8 mouse cellular contexts compared by ENCODE assay signal in the genomic region with DNA sequence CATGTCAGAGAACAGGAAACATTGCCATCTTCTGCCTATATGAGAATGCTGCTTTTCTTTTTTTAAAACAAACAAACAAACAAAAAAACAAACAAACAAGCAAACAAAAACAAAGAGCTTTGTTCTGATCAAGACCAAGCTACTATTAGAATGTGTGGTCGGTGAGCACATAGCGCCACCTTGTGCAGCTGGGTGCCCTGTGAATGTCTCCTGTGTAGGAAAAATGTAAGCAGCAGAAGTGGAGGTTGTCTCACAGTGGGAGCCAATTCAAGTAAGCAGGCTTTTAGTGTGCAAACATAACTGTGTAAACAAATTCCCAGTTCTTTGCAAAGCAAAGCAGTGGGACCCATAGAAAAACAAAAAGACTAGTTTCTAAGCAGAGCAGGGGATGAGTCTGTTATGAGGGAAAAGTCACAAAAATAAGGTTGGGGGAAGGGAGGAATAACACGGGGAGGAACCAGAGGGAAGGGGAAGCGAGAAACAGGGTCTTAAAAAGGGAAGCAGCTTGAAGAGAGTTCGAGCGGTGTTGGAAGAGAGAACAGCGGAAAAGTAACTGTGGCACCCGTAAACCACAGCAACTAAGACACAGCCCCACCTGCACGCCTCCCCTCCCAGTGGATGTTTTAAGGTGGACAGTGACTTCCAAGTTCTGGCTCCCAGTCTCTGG. TPM values are rescaled to one million over a fixed set of nuclear protein-coding genes. Genes with fewer than 3 reads are reported as not detected.
DNase-seq lines count a peak whose midpoint lies in the region; ATAC-seq and TF ChIP-seq lines count a peak whose summit lies in the region.

No protein-coding gene starts in this region.

- no peak overlapping the region for H3K4me3 ChIP-seq in heart, embryonic 10.5 days
- no peak overlapping the region for H3K4me3 ChIP-seq in bone marrow, adult 2 months (replicated peaks; ENCODE audit: control insufficient read depth, low read depth, low read length)
- no peak overlapping the region for H3K4me3 ChIP-seq in forebrain, embryonic 12.5 days (replicated peaks)

- H3K9ac ChIP-seq in forebrain, embryonic 12.5 days = no peak overlapping the region

- 51% methylated on average over 9 of the region's 9 CpGs for WGBS in heart, embryonic 10.5 days
- WGBS in bone marrow, adult 2 months = 9% methylated on average over 9 of the region's 9 CpGs
- 59% methylated on average over 9 of the region's 9 CpGs for WGBS in forebrain, embryonic 12.5 days

- peak; percentile 42 to 60 for DNase-seq in heart, adult 18-20 months
- DNase-seq in heart, embryonic 10.5 days (ENCODE audit: low spot score) = no peak
- DNase-seq in A20 (ENCODE audit: low read depth, low spot score) = peak; percentile 59
- peak; percentile 11 to 52 for DNase-seq in layer of hippocampus, postnatal 14 days (ENCODE audit: low spot score in 2 of 2)
- no peak for DNase-seq in cerebellum, adult 9-10 months

- H3K4me2 ChIP-seq in forebrain, embryonic 12.5 days = no peak overlapping the region

- H3K27me3 ChIP-seq in heart, embryonic 10.5 days (ENCODE audit: insufficient read depth, poor library complexity, severe bottlenecking) = no peaks in the 10 kb centered on the region
- H3K27me3 ChIP-seq in forebrain, embryonic 12.5 days = no peaks in the 10 kb centered on the region

- peak; percentile 52 for TF ChIP-seq CTCF in bone marrow, adult 2 months (IDR thresholded peaks at IDR 0.05; ENCODE audit: control insufficient read depth, insufficient read depth, low read length)

- no peaks in the 10 kb centered on the region for H3K9me3 ChIP-seq in heart, embryonic 10.5 days
- no peaks in the 10 kb centered on the region for H3K9me3 ChIP-seq in forebrain, embryonic 12.5 days

- no peak for TF ChIP-seq POLR2A in bone marrow, adult 2 months (IDR thresholded peaks at IDR 0.05; ENCODE audit: borderline replicate concordance, control insufficient read depth, low read depth, low read length)

- no peaks in the 10 kb centered on the region for H3K4me1 ChIP-seq in heart, embryonic 10.5 days
- peaks cover 2% of the 10 kb centered on the region for H3K4me1 ChIP-seq in bone marrow, adult 2 months (ENCODE audit: control insufficient read depth, insufficient read depth, low read length)
- no peaks in the 10 kb centered on the region for H3K4me1 ChIP-seq in forebrain, embryonic 12.5 days

- no peak overlapping the region for H3K27ac ChIP-seq in heart, embryonic 10.5 days
- peak overlapping the region; percentile 12; the same call in 1 of the 2 replicates for H3K27ac ChIP-seq in bone marrow, adult 2 months (ENCODE audit: control insufficient read depth, insufficient read depth, low read depth, low read length, poor library complexity)
- no peak overlapping the region for H3K27ac ChIP-seq in forebrain, embryonic 12.5 days

- peak; percentile 67 for ATAC-seq in monocyte, adult 5-6 weeks (replicated peaks; ENCODE audit: insufficient number of reproducible peaks, low FRiP score, low TSS enrichment, poor library complexity, severe bottlenecking)
- no peak for ATAC-seq in forebrain, embryonic 12.5 days (ENCODE audit: low FRiP score)

- no peaks in the 10 kb centered on the region for H3K36me3 ChIP-seq in heart, embryonic 10.5 days
- no peaks in the 10 kb centered on the region for H3K36me3 ChIP-seq in forebrain, embryonic 12.5 days (replicated peaks)

RNA-seq across cellular contexts. Expression of gene Agr3, which starts 40.4 kb away (rescaled TPM):
- total RNA-seq in heart, adult 18-20 months (2021) = under 1 TPM in 1 of 2 experiments, not detected in 1; 0.49 TPM
- polyA plus RNA-seq in heart, embryonic 10.5 days (2016; fragmentation: Nextera tagmentation; extraction: Ambion mirVana) = not detected in 2 replicates
- polyA plus RNA-seq in bone marrow, adult 2 months (2011; ENCODE audit: insufficient read depth, insufficient read length, low replicate concordance, missing spikeins) = not detected in 2 replicates
- total RNA-seq in layer of hippocampus, postnatal 14 days (2021) = not detected
- not detected in 3 replicates for total RNA-seq in monocyte, adult 5-6 weeks (2017)
- 0.33 and 0.51 TPM in 2 replicates for polyA plus RNA-seq in forebrain, embryonic 12.5 days (2016; fragmentation: Nextera tagmentation; extraction: Ambion mirVana)

Comparison
In these comparisons a context has a peak if more than half of its experiments do, and no peak if none do; other contexts are left out.
1. DNase-seq: peak in heart, adult 18-20 months (2 of 2), A20 (single experiment) and layer of hippocampus, postnatal 14 days (2 of 2); none in heart, embryonic 10.5 days (single experiment) and cerebellum, adult 9-10 months (single experiment).